Mouse (Mus musculus) midbrain, embryonic 10.5 days (tissue): Measurements from ENCODE around the gene Cacna2d4. TPM values are rescaled to one million over a fixed set of nuclear protein-coding genes. Genes with fewer than 3 reads are reported as not detected.

ENCODE experiments used
- DNase-seq: peaks from one replicate; pipeline ENCODE4 v3.0.0-alpha.2; 2017; ENCODE audit warnings: low spot score
- H3K27ac ChIP-seq: fragments of 300-500 bp; sonication (generic); replicated peaks from 2 replicates; pipeline ENCODE4 v1.5.1; 2016; ENCODE audit warnings: mild to moderate bottlenecking
- H3K27me3 ChIP-seq: fragments of 300-500 bp; sonication (generic); 2 replicates; pipeline ENCODE4 v1.6.1; 2016; ENCODE audit warnings: low read depth, mild to moderate bottlenecking; ENCODE audit not compliant: poor library complexity, severe bottlenecking
- H3K36me3 ChIP-seq: fragments of 300-500 bp; sonication (generic); 2 replicates; pipeline ENCODE4 v1.6.1; 2016; ENCODE audit warnings: mild to moderate bottlenecking, moderate library complexity
- H3K4me1 ChIP-seq: fragments of 300-500 bp; sonication (generic); 2 replicates; pipeline ENCODE4 v1.6.1; 2016
- H3K4me3 ChIP-seq: fragments of 300-500 bp; sonication (generic); 2 replicates; pipeline ENCODE4 v1.5.1; 2016; ENCODE audit warnings: mild to moderate bottlenecking, moderate library complexity
- H3K9me3 ChIP-seq: fragments of 300-500 bp; sonication (generic); replicated peaks from 2 replicates; pipeline ENCODE4 v1.6.1; 2016; ENCODE audit warnings: mild to moderate bottlenecking
- WGBS: fragments of 180-500 bp; shearing (Covaris S2); methylation state at CpG from one replicate; pipeline ENCODE4 v1.1.7; 2016; 5-methylcytosine and 5-hydroxymethylcytosine counted together
- polyA plus RNA-seq: library from polyadenylated mRNA; unstranded; fragments of >200 nt; fragmentation: Nextera tagmentation; extraction: Ambion mirVana; gene quantifications from 2 replicates; pipeline ENCODE4 v1.2.1, GENCODE M21; 2016

The Cacna2d4 gene
- polyA plus RNA-seq, 1 experiment from 2014 or later = 0.12 TPM

GRCm38 (mm10) chr6:119321752-119322151 lies 85.4 kb downstream of the Cacna2d4 start:
- H3K4me3 ChIP-seq = no peak overlapping the region
- peaks cover 9% of the 10 kb centered on the region for H3K4me1 ChIP-seq
- no peaks in the 10 kb centered on the region for H3K36me3 ChIP-seq
- no peaks in the 10 kb centered on the region for H3K9me3 ChIP-seq
- WGBS = 83% methylated on average over 7 of the region's 7 CpGs
- DNase-seq = no peak
- H3K27me3 ChIP-seq = peaks cover 37% of the 10 kb centered on the region
- no peak overlapping the region for H3K27ac ChIP-seq

GRCm38 (mm10) chr6:119324776-119325175 lies 88.5 kb downstream of the Cacna2d4 start:
- H3K4me1 ChIP-seq = peaks cover 27% of the 10 kb centered on the region
- no peaks in the 10 kb centered on the region for H3K9me3 ChIP-seq
- H3K27ac ChIP-seq = no peak overlapping the region
- DNase-seq = no peak
- H3K36me3 ChIP-seq = no peaks in the 10 kb centered on the region
- H3K4me3 ChIP-seq = no peak overlapping the region
- WGBS = 53% methylated on average over 10 of the region's 10 CpGs
- peaks cover 67% of the 10 kb centered on the region for H3K27me3 ChIP-seq

- no peaks in the 10 kb centered on the region for H3K9me3 ChIP-seq
- H3K27me3 ChIP-seq = peaks cover 79% of the 10 kb centered on the region
- no peak overlapping the region for H3K27ac ChIP-seq
- H3K36me3 ChIP-seq = no peaks in the 10 kb centered on the region
- whole genome bisulfite sequencing = 85% methylated on average over 6 of the region's 6 CpGs
- H3K4me1 ChIP-seq = peaks cover 39% of the 10 kb centered on the region
- no peak overlapping the region for H3K4me3 ChIP-seq
- DNase-seq = no peak
Observed at GRCm38 (mm10) chr6:119325978-119326377, 89.7 kb downstream of the Cacna2d4 start.

- Histone ChIP-seq H3K36me3 (no peaks in the 10 kb centered on the region), H3K4me1 (peaks cover 44% of the 10 kb centered on the region), H3K27ac (no peak overlapping the region), H3K9me3 (no peaks in the 10 kb centered on the region), H3K27me3 (peaks cover 85% of the 10 kb centered on the region), H3K4me3 (no peak overlapping the region)
- 38% methylated on average over 7 of the region's 7 CpGs for WGBS
- no peak for DNase-seq
Observed at GRCm38 (mm10) chr6:119326541-119326940, 90.2 kb downstream of the Cacna2d4 start.

- H3K9me3 ChIP-seq = no peaks in the 10 kb centered on the region
- DNase-seq = no peak
- no peak overlapping the region for H3K27ac ChIP-seq
- H3K36me3 ChIP-seq = no peaks in the 10 kb centered on the region
- H3K27me3 ChIP-seq = peaks cover 92% of the 10 kb centered on the region
- peaks cover 56% of the 10 kb centered on the region for H3K4me1 ChIP-seq
- peak overlapping the region; percentile 24; the same call in 1 of the 2 replicates for H3K4me3 ChIP-seq
- 12% methylated on average over 11 of the region's 11 CpGs for WGBS
Observed at GRCm38 (mm10) chr6:119328521-119329115, 92.3 kb downstream of the Cacna2d4 start.

- Histone ChIP-seq H3K27me3 (peaks cover 93% of the 10 kb centered on the region), H3K4me1 (peaks cover 61% of the 10 kb centered on the region)
- WGBS = 2% methylated on average over 8 of the region's 8 CpGs
Observed at GRCm38 (mm10) chr6:119329215-119329714, 92.9 kb downstream of the Cacna2d4 start.

GRCm38 (mm10) chr6:119329936-119330335 lies 93.6 kb downstream of the Cacna2d4 start:
- no peak overlapping the region for H3K27ac ChIP-seq
- peaks cover 61% of the 10 kb centered on the region for H3K4me1 ChIP-seq
- no peak for DNase-seq
- no peaks in the 10 kb centered on the region for H3K9me3 ChIP-seq
- WGBS = 8% methylated on average over 6 of the region's 6 CpGs
- no peaks in the 10 kb centered on the region for H3K36me3 ChIP-seq
- peak overlapping the region; percentile 53 for H3K4me3 ChIP-seq
- H3K27me3 ChIP-seq = peaks cover 94% of the 10 kb centered on the region

More at GRCm38 (mm10) chr6:119329215-119329714, 92.9 kb downstream of the Cacna2d4 start:
- Histone ChIP-seq H3K27ac (no peak overlapping the region), H3K36me3 (no peaks in the 10 kb centered on the region), H3K9me3 (no peaks in the 10 kb centered on the region), H3K4me3 (peak overlapping the region; percentile 24; the same call in 1 of the 2 replicates)
- DNase-seq = no peak

GRCm38 (mm10) chr6:119330506-119330905 lies 94.2 kb downstream of the Cacna2d4 start, which contains the start of gene Lrtm2:
Lrtm2 (minus strand) TSS chr6:119330766.
- H3K4me3 ChIP-seq = peak within 1 kb of the TSS; percentile 53
- peaks cover 98% of the 10 kb centered on the region for H3K27me3 ChIP-seq
- DNase-seq = peak; percentile 48
- H3K4me1 ChIP-seq = peaks cover 61% of the 10 kb centered on the region
- no peak within 1 kb of the TSS for H3K27ac ChIP-seq
- WGBS = 1% methylated on average over 31 of the region's 31 CpGs
- H3K36me3 ChIP-seq = no peaks in the 10 kb centered on the region
- no peaks in the 10 kb centered on the region for H3K9me3 ChIP-seq

GRCm38 (mm10) chr6:119332111-119332510 lies 95.8 kb downstream of the Cacna2d4 start:
- H3K27me3 ChIP-seq = peaks cover 98% of the 10 kb centered on the region
- H3K27ac ChIP-seq = no peak overlapping the region
- H3K4me3 ChIP-seq = no peak overlapping the region
- peaks cover 68% of the 10 kb centered on the region for H3K4me1 ChIP-seq
- 11% methylated on average over 1 of the region's 1 CpGs for WGBS
- DNase-seq = no peak
- H3K36me3 ChIP-seq = no peaks in the 10 kb centered on the region
- H3K9me3 ChIP-seq = no peaks in the 10 kb centered on the region

GRCm38 (mm10) chr6:119333202-119333601 lies 96.9 kb downstream of the Cacna2d4 start:
- H3K9me3 ChIP-seq = no peaks in the 10 kb centered on the region
- DNase-seq = no peak

GRCm38 (mm10) chr6:119333831-119334230 lies 97.5 kb downstream of the Cacna2d4 start:
- Histone ChIP-seq H3K4me1 (peaks cover 77% of the 10 kb centered on the region), H3K27me3 (peaks cover 81% of the 10 kb centered on the region), H3K4me3 (no peak overlapping the region), H3K9me3 (no peaks in the 10 kb centered on the region), H3K36me3 (no peaks in the 10 kb centered on the region), H3K27ac (no peak overlapping the region)
- WGBS = 49% methylated on average over 3 of the region's 3 CpGs
- DNase-seq = no peak

More at GRCm38 (mm10) chr6:119333202-119333601, 96.9 kb downstream of the Cacna2d4 start:
- Histone ChIP-seq H3K36me3 (no peaks in the 10 kb centered on the region), H3K4me1 (peaks cover 77% of the 10 kb centered on the region), H3K27me3 (peaks cover 87% of the 10 kb centered on the region), H3K4me3 (no peak overlapping the region), H3K27ac (no peak overlapping the region)
- 26% methylated on average over 3 of the region's 3 CpGs for WGBS

GRCm38 (mm10) chr6:119336124-119336523 lies 99.8 kb downstream of the Cacna2d4 start:
- WGBS = 84% methylated on average over 7 of the region's 7 CpGs
- H3K36me3 ChIP-seq = no peaks in the 10 kb centered on the region
- no peak for DNase-seq
- no peaks in the 10 kb centered on the region for H3K9me3 ChIP-seq
- peaks cover 62% of the 10 kb centered on the region for H3K4me1 ChIP-seq
- peak overlapping the region; percentile 39 for H3K27ac ChIP-seq
- peaks cover 65% of the 10 kb centered on the region for H3K27me3 ChIP-seq
- H3K4me3 ChIP-seq = no peak overlapping the region

- no peaks in the 10 kb centered on the region for H3K36me3 ChIP-seq
- H3K4me1 ChIP-seq = peaks cover 60% of the 10 kb centered on the region
- no peaks in the 10 kb centered on the region for H3K9me3 ChIP-seq
- 65% methylated on average over 3 of the region's 3 CpGs for WGBS
- H3K27ac ChIP-seq = 0 out of 2 replicates have a peak overlapping the region, but pooled peaks have one; percentile 14
- H3K27me3 ChIP-seq = peaks cover 54% of the 10 kb centered on the region
- DNase-seq = no peak
- no peak overlapping the region for H3K4me3 ChIP-seq
Observed at GRCm38 (mm10) chr6:119337287-119337686, 101.0 kb downstream of the Cacna2d4 start.
